Mouse (Mus musculus): ENCODE measurements around the gene Tmem253. TPM values are rescaled to one million over a fixed set of nuclear protein-coding genes. Genes with fewer than 3 reads are reported as not detected.
"Not testable (repeated sequence)": the region's sequence is repeated elsewhere in the genome, so short reads cannot be mapped to it uniquely, and the experiment has no call there.

The Tmem253 gene
- polyA plus RNA-seq, 1 experiment = 0.34 TPM

GRCm38 (mm10) chr14:52039332-52039731 lies 23.9 kb downstream of the Tmem253 start:
- no peaks in the 10 kb centered on the region for H3K79me2 ChIP-seq (ENCODE audit: control insufficient read depth, insufficient read depth)
- TF ChIP-seq MYOG (IDR thresholded peaks at IDR 0.05; ENCODE audit: control insufficient read depth in 1 of 3, insufficient read depth in 1 of 3, insufficient read length in 2 of 3, low read depth in 2 of 3) = no peak
- TF ChIP-seq CEBPB (IDR thresholded peaks at IDR 0.05; ENCODE audit: insufficient read depth, poor library complexity, severe bottlenecking) = no peak
- no peak for TF ChIP-seq TCF3 (IDR thresholded peaks at IDR 0.05; ENCODE audit: insufficient read length, low read depth)
- no peak for TF ChIP-seq MYOD1 (IDR thresholded peaks at IDR 0.05; ENCODE audit: control insufficient read depth in 1 of 3, insufficient read length in 2 of 3, low read depth in 2 of 3)
- no peak for TF ChIP-seq USF1 (IDR thresholded peaks at IDR 0.05; ENCODE audit: low read depth)
- no peak for TF ChIP-seq TCF12 (IDR thresholded peaks at IDR 0.05; ENCODE audit: insufficient read depth, poor library complexity, severe bottlenecking)
- TF ChIP-seq MAX (IDR thresholded peaks at IDR 0.05; ENCODE audit: low read depth) = no peak
- TF ChIP-seq SRF (IDR thresholded peaks at IDR 0.05; ENCODE audit: control insufficient read depth, insufficient read length, low read depth) = no peak
- no peak for TF ChIP-seq POLR2A (IDR thresholded peaks at IDR 0.05; ENCODE audit: insufficient read length, low read depth)
- TF ChIP-seq REST (IDR thresholded peaks at IDR 0.05; ENCODE audit: insufficient read depth, insufficient read length) = no peak
- no peak for TF ChIP-seq POLR2AphosphoS2 (IDR thresholded peaks at IDR 0.05; ENCODE audit: insufficient read length, low read depth)
- TF ChIP-seq E2F4 (IDR thresholded peaks at IDR 0.05; ENCODE audit: insufficient read depth) = no peak
- H3K36me3 ChIP-seq (ENCODE audit: control insufficient read depth, insufficient read depth) = no peaks in the 10 kb centered on the region
- H3K4me3 ChIP-seq = no peak overlapping the region
- no peak overlapping the region for H3ac ChIP-seq (ENCODE audit: control insufficient read depth, insufficient read length)
- no peak overlapping the region for H3K4me2 ChIP-seq (ENCODE audit: low read depth)
- peaks cover 16% of the 10 kb centered on the region for H3K27me3 ChIP-seq (ENCODE audit: control insufficient read depth, insufficient read depth, insufficient read length)

GRCm38 (mm10) chr14:52042359-52042758 lies 26.9 kb downstream of the Tmem253 start, which contains the start of gene Olfr221:
Gene Olfr221, minus strand, starts transcription at chr14:52042459.
- peaks cover 17% of the 10 kb centered on the region for H3K27me3 ChIP-seq (ENCODE audit: control insufficient read depth, insufficient read depth, insufficient read length)
- H3K36me3 ChIP-seq (ENCODE audit: control insufficient read depth, insufficient read depth); H3K4me2 ChIP-seq (ENCODE audit: low read depth); H3K79me2 ChIP-seq (ENCODE audit: control insufficient read depth, insufficient read depth); H3ac ChIP-seq (ENCODE audit: control insufficient read depth, insufficient read length); H3K4me3 ChIP-seq: not testable (repeated sequence)

- no peak overlapping the region for H3ac ChIP-seq (ENCODE audit: control insufficient read depth, insufficient read length)
- H3K27me3 ChIP-seq (ENCODE audit: control insufficient read depth, insufficient read depth, insufficient read length) = peaks cover 17% of the 10 kb centered on the region
- TF ChIP-seq CEBPB (IDR thresholded peaks at IDR 0.05; ENCODE audit: insufficient read depth, poor library complexity, severe bottlenecking) (no peak), MAX (IDR thresholded peaks at IDR 0.05; ENCODE audit: low read depth) (no peak), USF1 (IDR thresholded peaks at IDR 0.05; ENCODE audit: low read depth) (no peak), MYOG (IDR thresholded peaks at IDR 0.05; ENCODE audit: control insufficient read depth in 1 of 3, insufficient read depth in 1 of 3, insufficient read length in 2 of 3, low read depth in 2 of 3) (no peak), POLR2AphosphoS2 (IDR thresholded peaks at IDR 0.05; ENCODE audit: insufficient read length, low read depth) (no peak), REST (IDR thresholded peaks at IDR 0.05; ENCODE audit: insufficient read depth, insufficient read length) (no peak), MYOD1 (IDR thresholded peaks at IDR 0.05; ENCODE audit: control insufficient read depth in 1 of 3, insufficient read length in 2 of 3, low read depth in 2 of 3) (no peak), POLR2A (IDR thresholded peaks at IDR 0.05; ENCODE audit: insufficient read length, low read depth) (no peak), SRF (IDR thresholded peaks at IDR 0.05; ENCODE audit: control insufficient read depth, insufficient read length, low read depth) (no peak), TCF3 (IDR thresholded peaks at IDR 0.05; ENCODE audit: insufficient read length, low read depth) (no peak), E2F4 (IDR thresholded peaks at IDR 0.05; ENCODE audit: insufficient read depth) (no peak), TCF12 (IDR thresholded peaks at IDR 0.05; ENCODE audit: insufficient read depth, poor library complexity, severe bottlenecking) (no peak)
- no peak overlapping the region for H3K4me3 ChIP-seq
- no peaks in the 10 kb centered on the region for H3K79me2 ChIP-seq (ENCODE audit: control insufficient read depth, insufficient read depth)
- H3K36me3 ChIP-seq (ENCODE audit: control insufficient read depth, insufficient read depth) = no peaks in the 10 kb centered on the region
- H3K4me2 ChIP-seq (ENCODE audit: low read depth) = no peak overlapping the region
These were observed 28.0 kb downstream of the Tmem253 start for GRCm38 (mm10) chr14:52043446-52043845.

- TF ChIP-seq CEBPB (IDR thresholded peaks at IDR 0.05; ENCODE audit: insufficient read depth, poor library complexity, severe bottlenecking) = no peak
- no peak for TF ChIP-seq TCF12 (IDR thresholded peaks at IDR 0.05; ENCODE audit: insufficient read depth, poor library complexity, severe bottlenecking)
- TF ChIP-seq MAX (IDR thresholded peaks at IDR 0.05; ENCODE audit: low read depth) = no peak
- TF ChIP-seq POLR2AphosphoS2 (IDR thresholded peaks at IDR 0.05; ENCODE audit: insufficient read length, low read depth) = no peak
- TF ChIP-seq MYOG (IDR thresholded peaks at IDR 0.05; ENCODE audit: control insufficient read depth in 1 of 3, insufficient read depth in 1 of 3, insufficient read length in 2 of 3, low read depth in 2 of 3) = no peak
- no peak for TF ChIP-seq TCF3 (IDR thresholded peaks at IDR 0.05; ENCODE audit: insufficient read length, low read depth)
- no peak for TF ChIP-seq SRF (IDR thresholded peaks at IDR 0.05; ENCODE audit: control insufficient read depth, insufficient read length, low read depth)
- no peak for TF ChIP-seq POLR2A (IDR thresholded peaks at IDR 0.05; ENCODE audit: insufficient read length, low read depth)
- TF ChIP-seq USF1 (IDR thresholded peaks at IDR 0.05; ENCODE audit: low read depth) = no peak
- no peak for TF ChIP-seq E2F4 (IDR thresholded peaks at IDR 0.05; ENCODE audit: insufficient read depth)
- H3K36me3 ChIP-seq (ENCODE audit: control insufficient read depth, insufficient read depth) = no peaks in the 10 kb centered on the region
- H3ac ChIP-seq (ENCODE audit: control insufficient read depth, insufficient read length) = no peak overlapping the region
- no peak overlapping the region for H3K4me3 ChIP-seq
- H3K79me2 ChIP-seq (ENCODE audit: control insufficient read depth, insufficient read depth) = no peaks in the 10 kb centered on the region
- H3K4me2 ChIP-seq (ENCODE audit: low read depth) = no peak overlapping the region
- H3K27me3 ChIP-seq (ENCODE audit: control insufficient read depth, insufficient read depth, insufficient read length) = peaks cover 17% of the 10 kb centered on the region
These were observed 29.6 kb downstream of the Tmem253 start for GRCm38 (mm10) chr14:52044901-52045678.
